Mouse (Mus musculus): ENCODE results near the gene Olfr167. TPM values are rescaled to one million over a fixed set of nuclear protein-coding genes. Genes with fewer than 3 reads are reported as not detected.
"Not testable (repeated sequence)": the region's sequence is repeated elsewhere in the genome, so short reads cannot be mapped to it uniquely, and the experiment has no call there.

Gene Olfr167
- not detected in 2 replicates for polyA plus RNA-seq (2011; ENCODE audit: insufficient read length, low read depth, missing spikeins)

DNA sequence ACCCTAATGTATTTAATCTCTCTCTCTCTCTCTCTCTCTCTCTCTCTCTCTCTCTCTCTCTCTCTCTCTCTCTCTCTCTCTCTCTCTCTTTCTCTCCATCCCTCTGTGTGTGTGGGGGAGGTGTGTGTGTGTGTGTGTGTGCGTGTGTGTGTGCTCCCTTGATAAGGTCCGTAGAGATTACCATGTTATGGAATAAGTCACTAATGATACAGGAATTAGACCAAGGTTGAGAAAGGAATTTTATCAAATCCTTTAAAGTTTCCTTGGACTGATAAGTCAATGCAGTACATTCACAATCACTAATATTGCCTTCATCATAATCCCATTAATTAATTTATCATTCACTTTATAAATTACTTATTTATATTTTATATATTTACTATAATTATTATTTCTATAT, at the start of gene Olfr167:
Gene Olfr167 (minus strand): TSS at position 101 of the 400 bp plus-strand sequence.
- Histone ChIP-seq H3K27ac (ENCODE audit: insufficient read depth, low read length) (no peak within 1 kb of the TSS), H3K4me3 (ENCODE audit: insufficient read depth, low read length) (no peak within 1 kb of the TSS), H3K4me1 (ENCODE audit: control insufficient read depth, insufficient read depth, low read length) (no peaks in the 10 kb centered on the region)
- TF ChIP-seq CTCF (IDR thresholded peaks at IDR 0.05; ENCODE audit: borderline replicate concordance, insufficient read depth, low read length), result no peak
- TF ChIP-seq POLR2A (IDR thresholded peaks at IDR 0.05; ENCODE audit: low read depth, low read length), result no peak

DNA sequence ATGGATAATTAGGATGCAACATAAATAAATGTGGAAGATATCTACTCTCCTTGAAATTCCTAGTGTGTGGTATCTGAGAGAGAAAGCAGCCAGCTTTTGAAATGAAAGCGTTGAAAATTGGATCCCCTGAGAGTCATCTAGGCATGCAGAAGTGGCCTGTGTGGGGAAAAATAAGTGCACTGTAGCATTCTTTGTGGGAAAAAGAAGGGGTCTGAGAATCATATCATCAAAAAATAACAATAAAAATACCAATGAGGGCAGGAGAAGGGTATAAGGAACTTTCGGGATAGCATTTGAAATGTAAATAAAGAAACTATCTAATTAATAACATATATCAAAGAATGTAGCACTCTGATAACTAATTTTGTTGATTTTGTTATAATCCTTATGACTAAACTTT, 49.6 kb upstream of the Olfr167 start, which contains the start of gene Olfr169:
Gene Olfr169 (minus strand): TSS at position 101 of the 400 bp plus-strand sequence.
- H3K27ac ChIP-seq (ENCODE audit: insufficient read depth, low read length); H3K4me1 ChIP-seq (ENCODE audit: control insufficient read depth, insufficient read depth, low read length); H3K4me3 ChIP-seq (ENCODE audit: insufficient read depth, low read length): not testable (repeated sequence)

DNA sequence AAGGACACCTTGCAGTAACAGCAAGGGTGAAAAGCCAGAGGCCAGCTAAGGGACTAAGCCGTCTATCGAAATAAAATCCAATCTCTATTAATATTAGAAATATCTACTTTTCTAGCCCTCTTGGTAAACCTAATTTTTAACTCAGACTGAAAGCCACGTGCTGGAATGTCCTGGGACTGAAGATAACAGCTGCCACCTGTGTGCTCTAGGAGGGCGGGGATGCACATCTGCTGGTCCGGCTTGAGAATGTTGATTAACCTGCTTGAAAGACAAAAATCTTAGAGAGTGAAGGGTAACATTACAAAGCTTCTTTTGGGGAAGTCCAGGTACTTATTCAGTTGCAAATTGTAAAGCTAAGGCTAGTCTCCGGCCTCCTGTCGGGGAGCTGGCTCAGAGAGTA, 31.4 kb upstream of the Olfr167 start:
- not testable (repeated sequence) for H3K4me3 ChIP-seq (ENCODE audit: insufficient read depth, low read length); H3K27ac ChIP-seq (ENCODE audit: insufficient read depth, low read length); H3K4me1 ChIP-seq (ENCODE audit: control insufficient read depth, insufficient read depth, low read length)

DNA sequence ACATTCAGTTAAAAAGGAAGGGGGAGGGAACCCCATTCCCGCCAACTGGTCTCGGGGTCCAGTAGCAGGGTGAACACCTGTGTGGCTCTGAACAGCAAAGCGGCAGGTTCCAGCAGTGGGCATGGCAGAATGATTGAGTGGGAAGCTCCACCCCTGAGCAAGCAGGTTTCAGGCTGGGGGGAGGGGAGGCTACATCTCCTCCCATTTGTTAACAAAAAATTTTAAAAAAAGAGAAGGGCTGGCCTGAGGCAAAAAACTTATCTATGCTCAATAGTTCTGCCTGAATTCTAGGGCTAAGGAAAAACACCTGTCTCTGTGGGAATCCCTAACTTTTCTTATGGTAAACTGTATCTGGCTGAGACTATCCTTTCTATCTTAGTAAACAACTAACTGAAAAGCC, 30.2 kb upstream of the Olfr167 start:
- not testable (repeated sequence) for H3K4me3 ChIP-seq (ENCODE audit: insufficient read depth, low read length); H3K4me1 ChIP-seq (ENCODE audit: control insufficient read depth, insufficient read depth, low read length); H3K27ac ChIP-seq (ENCODE audit: insufficient read depth, low read length)

DNA sequence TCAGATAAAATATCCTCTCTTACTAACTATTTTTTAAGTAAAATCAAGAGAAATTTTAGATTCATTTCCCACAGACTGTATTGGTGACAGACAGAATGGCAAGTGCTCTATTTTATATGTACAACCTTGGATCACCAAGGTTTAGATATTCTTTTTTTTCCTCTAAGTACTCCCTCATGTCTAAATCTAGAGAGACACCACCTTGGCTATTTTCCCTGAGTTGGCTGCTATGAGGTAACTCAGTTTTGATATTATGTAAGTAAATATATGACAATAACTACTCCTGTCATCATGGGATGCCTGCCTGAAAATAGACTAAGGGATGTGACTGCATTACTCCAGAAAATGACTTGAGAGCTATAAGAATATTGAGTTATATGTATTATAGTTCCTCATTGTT, 13.4 kb upstream of the Olfr167 start, which contains the start of gene Olfr168:
Gene Olfr168 (minus strand): TSS at position 101 of the 400 bp plus-strand sequence.
- Histone ChIP-seq H3K4me1 (ENCODE audit: control insufficient read depth, insufficient read depth, low read length) (no peaks in the 10 kb centered on the region), H3K27ac (ENCODE audit: insufficient read depth, low read length) (no peak within 1 kb of the TSS), H3K4me3 (ENCODE audit: insufficient read depth, low read length) (no peak within 1 kb of the TSS)
- TF ChIP-seq CTCF (IDR thresholded peaks at IDR 0.05; ENCODE audit: borderline replicate concordance, insufficient read depth, low read length), result no peak
- TF ChIP-seq POLR2A (IDR thresholded peaks at IDR 0.05; ENCODE audit: low read depth, low read length), result no peak

DNA sequence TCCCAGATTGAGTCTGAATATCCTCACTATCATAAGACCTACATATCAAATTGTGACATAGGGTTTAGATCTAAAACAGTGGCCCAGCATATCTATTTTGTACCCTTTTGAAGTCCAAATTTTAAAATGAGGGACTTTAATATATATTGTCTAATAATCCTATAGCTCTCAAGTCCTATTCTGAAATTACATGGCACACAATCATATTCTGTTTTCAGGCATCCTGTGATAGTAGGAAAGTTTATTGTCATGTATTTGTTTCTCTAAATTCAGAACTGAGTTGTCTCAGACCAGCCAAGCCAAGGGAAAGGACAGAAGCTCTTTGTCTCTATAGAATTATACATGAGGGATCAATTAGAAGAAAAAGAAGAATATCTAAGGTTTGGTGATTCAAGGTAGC, 38.7 kb downstream of the Olfr167 start, which contains the start of gene Olfr166:
Gene Olfr166 (plus strand): TSS at position 301 of the 400 bp plus-strand sequence.
- TF ChIP-seq POLR2A (IDR thresholded peaks at IDR 0.05; ENCODE audit: low read depth, low read length) (no peak), CTCF (IDR thresholded peaks at IDR 0.05; ENCODE audit: borderline replicate concordance, insufficient read depth, low read length) (no peak)
- no peak within 1 kb of the TSS for H3K27ac ChIP-seq (ENCODE audit: insufficient read depth, low read length)
- H3K4me1 ChIP-seq (ENCODE audit: control insufficient read depth, insufficient read depth, low read length), result no peaks in the 10 kb centered on the region
- no peak within 1 kb of the TSS for H3K4me3 ChIP-seq (ENCODE audit: insufficient read depth, low read length)

DNA sequence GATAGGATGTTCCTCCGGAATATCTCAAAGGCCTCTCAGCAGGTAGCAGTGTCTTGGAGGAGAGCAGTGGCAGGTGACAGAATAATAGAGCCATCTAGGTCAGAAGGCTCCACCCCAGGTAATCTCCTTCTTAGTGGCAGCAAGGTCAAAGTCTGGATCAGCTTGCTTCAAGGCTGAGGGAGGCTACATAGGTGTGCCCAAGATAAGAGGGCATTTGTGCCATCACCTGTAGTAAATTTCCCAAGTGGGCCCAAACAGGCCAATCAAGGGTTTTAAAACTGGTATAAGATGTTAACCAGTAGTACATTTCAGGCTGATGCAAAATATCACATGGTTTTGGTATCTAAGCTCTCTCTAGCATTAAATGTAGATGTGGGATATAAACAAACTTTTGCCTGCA, 57.7 kb downstream of the Olfr167 start:
- no peak overlapping the region for H3K4me3 ChIP-seq (ENCODE audit: insufficient read depth, low read length)
- H3K27ac ChIP-seq (ENCODE audit: insufficient read depth, low read length), result no peak overlapping the region
- H3K4me1 ChIP-seq (ENCODE audit: control insufficient read depth, insufficient read depth, low read length), result no peaks in the 10 kb centered on the region
- TF ChIP-seq POLR2A (IDR thresholded peaks at IDR 0.05; ENCODE audit: low read depth, low read length), result no peak
- TF ChIP-seq CTCF (IDR thresholded peaks at IDR 0.05; ENCODE audit: borderline replicate concordance, insufficient read depth, low read length), result no peak

Other genes with a start within 250 kb of the Olfr167 start
- not detected in 2 replicates for gene Olfr164, start 208.2 kb downstream of the Olfr167 start, polyA plus RNA-seq (2011; ENCODE audit: insufficient read length, low read depth, missing spikeins)
- gene Olfr165, start 99.1 kb downstream of the Olfr167 start, polyA plus RNA-seq (2011; ENCODE audit: insufficient read length, low read depth, missing spikeins), result not detected in 2 replicates
- not detected in 2 replicates for gene Olfr166, start 38.6 kb downstream of the Olfr167 start, polyA plus RNA-seq (2011; ENCODE audit: insufficient read length, low read depth, missing spikeins)
- not detected in 2 replicates for gene Olfr168, start 13.3 kb upstream of the Olfr167 start, polyA plus RNA-seq (2011; ENCODE audit: insufficient read length, low read depth, missing spikeins)
- gene Olfr169, start 49.5 kb upstream of the Olfr167 start, polyA plus RNA-seq (2011; ENCODE audit: insufficient read length, low read depth, missing spikeins), result not detected in 2 replicates
- gene Olfr170, start 89.6 kb upstream of the Olfr167 start, polyA plus RNA-seq (2011; ENCODE audit: insufficient read length, low read depth, missing spikeins), result not detected in 2 replicates
- gene Olfr171, start 107.7 kb upstream of the Olfr167 start, polyA plus RNA-seq (2011; ENCODE audit: insufficient read length, low read depth, missing spikeins), result not detected in 2 replicates
- gene Lamp3, start 184.1 kb upstream of the Olfr167 start, polyA plus RNA-seq (2011; ENCODE audit: insufficient read length, low read depth, missing spikeins), result not detected in 2 replicates
- 9.7 and 14.0 TPM in 2 replicates for gene B3gnt5, start 237.9 kb upstream of the Olfr167 start, polyA plus RNA-seq (2011; ENCODE audit: insufficient read length, low read depth, missing spikeins)

Measured in embryonic fibroblast, embryonic 13.5 days (primary cell).